Mouse (Mus musculus): ENCODE measurements around the gene Tnfsf13.

DNA sequence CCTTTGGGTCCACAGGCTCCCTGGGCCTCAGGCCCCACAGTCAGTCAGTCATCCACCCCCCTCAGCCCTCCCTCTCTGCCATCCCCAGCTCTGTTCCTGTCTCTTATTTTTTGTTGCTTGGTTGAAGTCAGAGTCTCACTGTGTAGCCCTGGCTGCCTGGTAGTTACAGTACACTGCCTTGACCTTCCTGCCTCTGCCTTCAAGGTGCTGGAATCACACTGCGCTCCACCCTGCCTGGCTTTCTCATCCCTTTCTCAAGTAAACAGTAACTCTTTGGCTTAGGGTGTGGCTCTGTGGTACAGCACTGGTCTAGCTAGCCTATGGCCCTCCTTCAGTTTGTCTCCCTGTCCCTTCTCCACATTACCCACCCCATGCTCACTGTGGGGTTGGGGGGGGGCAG is 4.3 kb upstream of the Tnfsf13 start:
- no peak for TF ChIP-seq GATA1 (IDR thresholded peaks at IDR 0.05; ENCODE audit: low read length)
- no peak for TF ChIP-seq TAL1 (IDR thresholded peaks at IDR 0.05; ENCODE audit: low read length)
